Mouse (Mus musculus) myocyte (in vitro differentiated cells): ENCODE data around the gene Dock11.

Experiments
- E2F4 ChIP-seq: IDR thresholded peaks from one replicate; pipeline ENCODE4 v1.6.1; 2011; ENCODE audit warnings: mild to moderate bottlenecking, control low read depth, moderate library complexity; ENCODE audit not compliant: insufficient read depth
- MAX ChIP-seq: IDR thresholded peaks from one replicate; pipeline ENCODE4 v1.6.1; 2011; ENCODE audit warnings: low read depth, mild to moderate bottlenecking, control low read depth
- POLR2A ChIP-seq: IDR thresholded peaks from one replicate; pipeline ENCODE4 v1.6.1; 2011; ENCODE audit warnings: low read depth, mild to moderate bottlenecking, control low read depth, moderate library complexity; ENCODE audit not compliant: insufficient read length
- TCF3 ChIP-seq: IDR thresholded peaks from one replicate; pipeline ENCODE4 v1.6.1; 2011; ENCODE audit warnings: low read depth, control low read depth; ENCODE audit not compliant: insufficient read length
- USF1 ChIP-seq: IDR thresholded peaks from one replicate; pipeline ENCODE4 v1.6.1; 2011; ENCODE audit warnings: low read depth, mild to moderate bottlenecking, control low read depth, moderate library complexity

- TF ChIP-seq TCF3 (no peak), USF1 (no peak), MAX (no peak), POLR2A (no peak), E2F4 (no peak)
Measured at GRCm38 (mm10) chrX:35987981-35988380, 99.3 kb downstream of the Dock11 start.
